Mouse (Mus musculus) forebrain, postnatal 0 days (tissue): ENCODE measurements around the gene Rtkn. TPM values are rescaled to one million over a fixed set of nuclear protein-coding genes. Genes with fewer than 3 reads are reported as not detected.
"Not testable (repeated sequence)": the region's sequence is repeated elsewhere in the genome, so short reads cannot be mapped to it uniquely, and the experiment has no call there.

Experiments used
- ATAC-seq: fragments of 200-750 bp; cut with Nextera tagmentation; 2 replicates; pipeline ENCODE4 v1.8.0; 2017; ENCODE audit warnings: mild to moderate bottlenecking, moderate library complexity
- DNase-seq: peaks from one replicate; pipeline ENCODE4 v3.0.0-alpha.2; 2015
- H3K27ac ChIP-seq: fragments of 300-500 bp; sonication (generic); 2 replicates; pipeline ENCODE4 v1.5.1; 2014; ENCODE audit warnings: low read depth, mild to moderate bottlenecking, antibody characterized with exemption, low read length, moderate library complexity, mixed read lengths
- H3K27me3 ChIP-seq: fragments of 300-500 bp; sonication (generic); 2 replicates; pipeline ENCODE4 v1.6.1; 2014; ENCODE audit warnings: mild to moderate bottlenecking, low read length, mixed read lengths; ENCODE audit not compliant: insufficient read depth
- H3K36me3 ChIP-seq: fragments of 300-500 bp; sonication (generic); 2 replicates; pipeline ENCODE4 v1.6.1; 2014; ENCODE audit warnings: mild to moderate bottlenecking, moderate library complexity; ENCODE audit not compliant: insufficient read depth
- H3K4me1 ChIP-seq: fragments of 300-500 bp; sonication (generic); 2 replicates; pipeline ENCODE4 v1.6.1; 2014; ENCODE audit warnings: antibody characterized with exemption; ENCODE audit not compliant: insufficient read depth
- H3K4me2 ChIP-seq: fragments of 300-500 bp; sonication (generic); 2 replicates; pipeline ENCODE4 v1.6.1; 2014; ENCODE audit warnings: low read depth, mild to moderate bottlenecking, moderate library complexity
- H3K4me3 ChIP-seq: fragments of 300-500 bp; sonication (generic); 2 replicates; pipeline ENCODE4 v1.5.1; 2014; ENCODE audit warnings: low read depth, low read length, mixed read lengths
- H3K9ac ChIP-seq: fragments of 300-500 bp; sonication (generic); 2 replicates; pipeline ENCODE4 v1.6.1; 2014; ENCODE audit warnings: mild to moderate bottlenecking
- H3K9me3 ChIP-seq: fragments of 300-500 bp; sonication (generic); 2 replicates; pipeline ENCODE4 v1.6.1; 2016; ENCODE audit warnings: low read length
- CTCF ChIP-seq: sonication (generic); IDR thresholded peaks from 2 replicates; pipeline ENCODE4 v1.5.1; 2016; ENCODE audit warnings: antibody characterized with exemption, control low read depth, low read depth
- WGBS: fragments of 180-500 bp; shearing (Covaris S2); extraction: QIAGEN DNeasy Blood & Tissue Kit; methylation state at CpG from one replicate; pipeline ENCODE4 v1.1.7; 2014; 5-methylcytosine and 5-hydroxymethylcytosine counted together
- polyA plus RNA-seq: library from polyadenylated mRNA; unstranded; fragments of >200 nt; fragmentation: Nextera tagmentation; extraction: Ambion mirVana; gene quantifications from 2 replicates; pipeline ENCODE4 v1.2.1, GENCODE M21; 2015
- total RNA-seq: library from RNA; depleted of rRNA; stranded (reverse); fragments of >200 nt; gene quantifications from 2 replicates; pipeline ENCODE4 v1.2.3, GENCODE M21; 2014

Gene Rtkn
- total and polyA plus RNA-seq, 2 experiments from 2014 or later, result 8.1 to 19.4 TPM

DNA sequence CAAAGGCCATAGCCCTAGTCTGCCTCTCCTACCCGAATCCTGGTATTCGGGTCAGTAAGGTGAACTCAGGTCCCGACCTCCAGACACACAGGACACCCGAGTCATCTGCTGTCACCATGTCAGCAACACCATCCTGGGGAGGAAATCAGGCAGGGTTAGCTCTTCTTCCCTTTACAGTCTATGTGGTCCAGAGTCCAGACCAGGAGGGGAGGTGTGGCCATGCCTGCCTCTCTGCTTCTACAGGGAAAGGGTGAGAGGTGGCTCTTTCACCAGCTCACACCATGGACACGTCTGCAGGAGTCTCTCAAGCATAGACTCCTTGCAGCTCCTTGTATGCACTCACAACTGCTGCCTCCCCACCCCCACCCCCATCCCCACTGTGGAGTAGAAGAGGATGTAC, 18.2 kb downstream of the Rtkn start:
- Histone ChIP-seq H3K4me3 (no peak overlapping the region), H3K27ac (no peak overlapping the region), H3K9me3 (no peaks in the 10 kb centered on the region), H3K27me3 (no peaks in the 10 kb centered on the region), H3K36me3 (0 out of 2 replicates have a peak, but pooled peaks cover 12% of the 10 kb centered on the region), H3K4me1 (0 out of 2 replicates have a peak, but pooled peaks cover 8% of the 10 kb centered on the region), H3K4me2 (no peak overlapping the region), H3K9ac (no peak overlapping the region)
- no peak for ATAC-seq
- 80% methylated on average over 5 of the region's 5 CpGs for WGBS
- DNase-seq, result no peak
- TF ChIP-seq CTCF, result no peak

DNA sequence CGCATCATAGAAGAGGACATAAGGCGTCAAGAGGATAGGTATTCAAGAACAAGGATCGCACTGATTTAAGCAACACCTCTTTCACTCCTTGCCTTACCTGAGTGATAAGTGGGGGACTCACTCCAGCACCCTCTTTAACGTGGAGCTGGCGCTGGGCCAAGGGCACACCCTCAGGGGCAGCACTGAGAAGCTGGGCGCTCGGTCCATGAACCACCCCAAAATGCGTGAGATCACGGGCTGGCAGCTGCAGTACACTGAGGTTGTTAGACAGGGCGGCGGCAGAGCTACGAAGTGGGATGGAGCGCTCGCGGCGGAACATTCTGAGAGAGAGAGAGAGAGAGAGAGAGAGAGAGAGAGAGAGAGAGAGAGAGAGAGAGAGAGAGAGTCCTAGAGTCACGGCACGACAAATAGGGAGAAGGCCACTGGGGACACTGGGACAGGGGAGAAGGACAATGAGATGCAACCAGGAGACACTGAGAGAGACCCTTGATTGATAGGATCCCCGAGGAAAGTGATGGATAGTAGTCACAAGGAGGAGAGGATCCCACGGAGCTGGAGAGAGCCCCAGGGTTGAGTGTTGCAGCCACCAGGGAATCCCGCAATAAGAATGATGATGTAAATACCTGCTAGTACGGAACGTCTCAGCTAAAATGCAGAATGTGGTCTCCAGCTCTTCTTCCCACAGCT, 20.4 kb downstream of the Rtkn start:
- WGBS, result 8% methylated on average over 23 of the region's 23 CpGs
- H3K4me3 ChIP-seq, result peak overlapping the region; percentile 58
- no peak for TF ChIP-seq CTCF
- H3K4me1 ChIP-seq, result 0 out of 2 replicates have a peak, but pooled peaks cover 8% of the 10 kb centered on the region
- H3K27me3 ChIP-seq, result peaks cover 2% of the 10 kb centered on the region; the same call in 1 of the 2 replicates
- 0 out of 2 replicates have a peak, but pooled peaks cover 12% of the 10 kb centered on the region for H3K36me3 ChIP-seq
- H3K27ac ChIP-seq, result 0 out of 2 replicates have a peak overlapping the region, but pooled peaks have one; percentile 58
- DNase-seq (no peak), ATAC-seq (peak; percentile 51)
- H3K4me2 ChIP-seq, result peak overlapping the region; percentile 78
- H3K9me3 ChIP-seq, result no peaks in the 10 kb centered on the region
- H3K9ac ChIP-seq, result peak overlapping the region; percentile 57

DNA sequence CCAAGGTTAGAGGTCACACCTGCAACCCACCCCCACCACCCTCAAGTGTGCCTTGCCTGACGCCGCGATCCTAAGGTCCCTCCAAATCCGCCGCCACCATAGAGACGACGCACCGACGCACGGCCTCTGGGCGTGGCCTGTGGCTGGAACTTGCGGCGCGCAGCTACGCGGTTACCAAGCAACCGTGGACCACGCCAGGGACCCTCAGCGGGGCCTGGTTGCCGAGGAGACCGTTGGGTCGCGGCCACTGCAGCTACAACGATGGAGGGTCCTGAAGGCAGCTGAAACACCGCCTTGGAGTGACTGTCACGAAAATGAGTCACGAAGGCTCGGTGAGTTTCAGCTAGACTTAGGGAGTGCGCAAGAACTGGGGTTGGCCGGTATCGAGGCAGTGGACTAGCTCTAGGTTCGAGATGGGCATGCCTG, 21.0 kb downstream of the Rtkn start, which contains the start of the genes Wdr54 and 1700003E16Rik:
Gene Wdr54 (minus strand): TSS at position 139 of the 426 bp plus-strand sequence.
Gene 1700003E16Rik (plus strand): TSS at position 146 of the 426 bp plus-strand sequence.
- H3K4me1 ChIP-seq, result 0 out of 2 replicates have a peak, but pooled peaks cover 8% of the 10 kb centered on the region
- no peaks in the 10 kb centered on the region for H3K9me3 ChIP-seq
- ATAC-seq (peak; percentile 98), DNase-seq (peak; percentile 90)
- H3K27ac ChIP-seq, result 0 out of 2 replicates have a peak within 1 kb of the TSS, but pooled peaks have one; percentile 58
- H3K36me3 ChIP-seq, result 0 out of 2 replicates have a peak, but pooled peaks cover 12% of the 10 kb centered on the region
- WGBS, result 1% methylated on average over 32 of the region's 32 CpGs
- H3K27me3 ChIP-seq, result peaks cover 8% of the 10 kb centered on the region; the same call in 1 of the 2 replicates
- TF ChIP-seq CTCF, result no peak
- peak within 1 kb of the TSS; percentile 57 for H3K9ac ChIP-seq
- peak within 1 kb of the TSS; percentile 78 for H3K4me2 ChIP-seq
- peak within 1 kb of the TSS; percentile 58 for H3K4me3 ChIP-seq

DNA sequence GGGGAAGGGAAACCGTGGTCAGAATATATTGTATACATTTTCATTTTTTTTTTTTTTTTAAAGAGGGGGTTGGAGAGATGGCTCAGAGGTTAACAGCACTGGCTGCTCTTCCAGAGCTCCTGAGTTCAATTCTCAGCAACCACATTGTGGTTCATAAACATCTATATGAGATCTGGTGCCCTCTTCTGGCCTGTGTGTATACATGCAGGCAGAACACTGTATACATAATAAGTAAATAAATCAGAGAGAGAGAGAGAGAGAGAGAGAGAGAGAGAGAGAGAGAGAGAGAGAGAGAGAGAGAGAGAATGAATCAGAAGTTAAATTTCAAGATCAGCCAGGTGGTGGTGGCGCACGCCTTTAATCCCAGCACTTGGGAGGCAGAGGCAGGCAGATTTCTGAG, 24.2 kb downstream of the Rtkn start:
- not testable (repeated sequence) for H3K36me3 ChIP-seq, ATAC-seq, H3K9ac ChIP-seq, H3K4me2 ChIP-seq, H3K27ac ChIP-seq, H3K9me3 ChIP-seq, H3K4me1 ChIP-seq, H3K4me3 ChIP-seq
- 21% methylated on average over 3 of the region's 3 CpGs for WGBS
- peak; percentile 60 for DNase-seq
- TF ChIP-seq CTCF, result peak; percentile 63
- H3K27me3 ChIP-seq, result peaks cover 22% of the 10 kb centered on the region

DNA sequence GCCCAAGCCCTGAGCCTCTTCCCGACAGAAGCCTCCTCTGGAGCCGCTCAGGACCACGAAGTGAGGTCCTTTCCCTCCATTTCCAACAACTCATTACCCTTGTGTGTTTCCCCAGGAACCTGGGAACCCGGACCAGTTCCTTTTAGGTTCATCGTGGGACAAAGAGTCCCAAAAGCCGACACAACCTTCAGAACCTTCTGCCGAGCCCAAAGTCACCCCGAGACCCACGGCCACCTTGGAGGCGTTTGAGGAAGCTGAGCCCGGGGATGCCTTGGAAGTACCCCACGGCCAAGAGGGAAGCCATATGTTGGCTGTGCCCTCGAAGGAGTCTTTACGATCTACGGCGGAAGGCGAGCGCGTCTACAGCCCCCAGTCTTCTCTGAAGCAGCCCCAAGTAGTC, 26.2 kb downstream of the Rtkn start:
- ATAC-seq (no peak), DNase-seq (no peak)
- Histone ChIP-seq H3K4me3 (no peak overlapping the region; the same call in 1 of the 2 replicates), H3K4me1 (peaks cover 8% of the 10 kb centered on the region), H3K27me3 (peaks cover 22% of the 10 kb centered on the region), H3K9ac (no peak overlapping the region), H3K27ac (no peak overlapping the region), H3K4me2 (peak overlapping the region; percentile 39), H3K9me3 (no peaks in the 10 kb centered on the region), H3K36me3 (no peaks in the 10 kb centered on the region)
- WGBS, result 10% methylated on average over 19 of the region's 19 CpGs
- TF ChIP-seq CTCF, result no peak

DNA sequence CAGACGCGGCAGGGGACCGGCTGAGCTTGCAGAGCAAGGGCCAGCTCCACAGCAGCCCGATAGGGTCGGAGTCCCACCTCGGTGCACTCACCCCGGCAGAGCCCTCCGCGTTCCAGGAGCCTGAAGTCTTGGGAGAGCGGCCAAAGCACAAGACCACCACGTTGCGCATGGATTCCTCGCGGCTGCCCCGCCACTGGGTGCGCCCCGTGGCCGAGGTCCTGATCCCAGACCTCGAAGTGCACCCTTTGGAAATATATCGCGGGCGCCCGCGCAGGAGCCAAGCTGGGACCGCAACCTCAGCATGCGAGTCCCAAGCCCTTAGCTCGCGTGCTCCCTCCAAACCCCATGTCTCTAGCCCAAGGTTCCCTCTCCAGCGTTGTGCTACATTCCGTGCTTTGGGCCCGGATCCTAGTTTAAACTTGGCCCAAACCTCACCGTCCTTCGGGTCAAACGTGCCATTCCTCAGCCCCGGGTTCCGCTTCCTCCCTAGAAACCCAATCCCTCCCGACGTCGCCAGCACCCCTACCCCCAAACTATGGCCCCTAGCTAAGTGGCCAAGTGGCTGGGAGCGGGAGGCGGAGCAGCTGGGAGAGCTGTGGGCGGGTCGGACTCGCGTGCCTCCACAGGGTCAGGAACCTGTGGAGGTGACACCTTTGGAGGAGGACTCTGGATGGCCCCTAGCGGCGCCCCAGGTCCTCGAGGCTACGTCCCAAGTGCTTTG, 26.8 kb downstream of the Rtkn start:
- H3K9ac ChIP-seq, result peak overlapping the region; percentile 22; the same call in 1 of the 2 replicates
- ATAC-seq (no peak), DNase-seq (no peak)

DNA sequence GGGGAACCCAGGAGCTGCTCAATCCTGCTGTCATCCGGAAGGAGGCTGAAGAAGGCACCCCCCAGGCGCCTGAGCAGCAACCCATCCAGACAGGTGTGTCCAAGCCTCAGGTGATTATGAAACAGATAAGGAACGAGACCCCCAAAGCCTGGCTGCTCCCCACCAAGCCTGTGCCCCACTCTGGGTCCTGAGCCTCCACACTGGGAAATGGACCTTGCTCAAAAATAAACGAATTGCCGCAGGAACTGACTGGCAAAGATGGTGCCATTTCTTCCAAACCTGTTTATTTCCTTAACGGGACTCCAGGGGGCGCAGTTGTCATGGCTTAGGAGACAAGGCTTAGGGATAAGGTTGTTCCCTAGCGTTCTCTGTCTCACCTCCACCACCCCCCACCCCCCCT, 27.4 kb downstream of the Rtkn start:
- H3K36me3 ChIP-seq, result no peaks in the 10 kb centered on the region
- no peak for ATAC-seq
- H3K9ac ChIP-seq, result no peak overlapping the region
- peak; percentile 75 for DNase-seq
- H3K9me3 ChIP-seq, result no peaks in the 10 kb centered on the region
- H3K4me1 ChIP-seq, result peaks cover 18% of the 10 kb centered on the region
- H3K4me3 ChIP-seq, result 0 out of 2 replicates have a peak overlapping the region, but pooled peaks have one; percentile 24
- peaks cover 22% of the 10 kb centered on the region for H3K27me3 ChIP-seq
- WGBS, result 3% methylated on average over 8 of the region's 8 CpGs
- peak; percentile 80 for TF ChIP-seq CTCF
- H3K27ac ChIP-seq, result no peak overlapping the region
- H3K4me2 ChIP-seq, result peak overlapping the region; percentile 39

More for the DNA sequence above, 26.8 kb downstream of the Rtkn start:
- Histone ChIP-seq H3K36me3 (no peaks in the 10 kb centered on the region), H3K4me1 (peaks cover 14% of the 10 kb centered on the region), H3K27ac (no peak overlapping the region), H3K4me2 (peak overlapping the region; percentile 39), H3K4me3 (peak overlapping the region; percentile 24), H3K27me3 (peaks cover 22% of the 10 kb centered on the region), H3K9me3 (no peaks in the 10 kb centered on the region)
- 6% methylated on average over 48 of the region's 49 CpGs for WGBS
- TF ChIP-seq CTCF, result no peak
